Mouse (Mus musculus): Measurements from ENCODE around the gene Gm10972. TPM values are rescaled to one million over a fixed set of nuclear protein-coding genes. Genes with fewer than 3 reads are reported as not detected.
A peak's percentile ranks its signal among the peaks of the same experiment; 100 is the strongest.
"Not testable (repeated sequence)": the region's sequence is repeated elsewhere in the genome, so short reads cannot be mapped to it uniquely, and the experiment has no call there.

Gene Gm10972
- polyA plus RNA-seq, 2 experiments from 2014 or later: not detected

GRCm38 (mm10) chr3:94659142-94659748, 16.3 kb downstream of the Gm10972 start:
- ATAC-seq: peak; percentile 40

- not testable (repeated sequence) for ATAC-seq
Observed at GRCm38 (mm10) chr3:94660841-94661240, 17.9 kb downstream of the Gm10972 start.

- ATAC-seq: not testable (repeated sequence)
Observed at GRCm38 (mm10) chr3:94665060-94665802, 22.3 kb downstream of the Gm10972 start.

- ATAC-seq: not testable (repeated sequence)
Observed at GRCm38 (mm10) chr3:94665896-94666295, 23.0 kb downstream of the Gm10972 start.

GRCm38 (mm10) chr3:94675101-94675500, 32.2 kb downstream of the Gm10972 start:
- ATAC-seq: not testable (repeated sequence)

GRCm38 (mm10) chr3:94679351-94679841, 36.5 kb downstream of the Gm10972 start:
- ATAC-seq: no peak

GRCm38 (mm10) chr3:94680032-94680431, 37.1 kb downstream of the Gm10972 start:
- ATAC-seq: not testable (repeated sequence)

- no peak for ATAC-seq
Observed at GRCm38 (mm10) chr3:94680783-94681182, 37.9 kb downstream of the Gm10972 start.

- ATAC-seq: no peak
Observed at GRCm38 (mm10) chr3:94683646-94684045, 40.7 kb downstream of the Gm10972 start.

GRCm38 (mm10) chr3:94685989-94686772, 43.3 kb downstream of the Gm10972 start:
- not testable (repeated sequence) for ATAC-seq

GRCm38 (mm10) chr3:94688698-94689097, 45.8 kb downstream of the Gm10972 start:
- ATAC-seq: not testable (repeated sequence)

- not testable (repeated sequence) for ATAC-seq
Observed at GRCm38 (mm10) chr3:94689195-94689594, 46.3 kb downstream of the Gm10972 start.

GRCm38 (mm10) chr3:94690162-94690561, 47.2 kb downstream of the Gm10972 start:
- ATAC-seq: not testable (repeated sequence)

GRCm38 (mm10) chr3:94690616-94691247, 47.8 kb downstream of the Gm10972 start:
- ATAC-seq: no peak

- not testable (repeated sequence) for ATAC-seq
Observed at GRCm38 (mm10) chr3:94691694-94692093, 48.8 kb downstream of the Gm10972 start.

Other genes with a start within 250 kb of the Gm10972 start
- 1 to 10 TPM in 1 of 2 experiments, under 1 TPM in 1; 0.29 to 1.4 TPM for gene Lingo4, start 244.6 kb upstream of the Gm10972 start, polyA plus RNA-seq (2017; shearing (Covaris generic))
- 1 to 10 TPM; 4.9 to 6.1 TPM for gene Tdrkh, start 229.8 kb upstream of the Gm10972 start, polyA plus RNA-seq (2017; shearing (Covaris generic))
- 10 to 100 TPM; 52.3 to 63.6 TPM for gene Mrpl9, start 199.8 kb upstream of the Gm10972 start, polyA plus RNA-seq (2017; shearing (Covaris generic))
- gene Oaz3, start 199.2 kb upstream of the Gm10972 start, polyA plus RNA-seq (2017; shearing (Covaris generic)): under 1 TPM in 1 of 2 experiments, not detected in 1; 0.74 TPM
- gene Celf3, start 164.8 kb upstream of the Gm10972 start, polyA plus RNA-seq (2017; shearing (Covaris generic)): under 1 TPM; 0.52 to 0.57 TPM
- gene Riiad1, start 162.8 kb upstream of the Gm10972 start, polyA plus RNA-seq (2017; shearing (Covaris generic)): 1 to 10 TPM in 1 of 2 experiments, not detected in 1; 1.3 TPM
- gene Snx27, start 60.4 kb upstream of the Gm10972 start, polyA plus RNA-seq (2017; shearing (Covaris generic)): 10 to 100 TPM; 13.2 to 16.0 TPM
- 1 to 10 TPM; 2.3 to 2.4 TPM for gene Tuft1, start 15.8 kb downstream of the Gm10972 start, polyA plus RNA-seq (2017; shearing (Covaris generic))
- not detected for gene Selenbp2, start 50.4 kb downstream of the Gm10972 start, polyA plus RNA-seq (2017; shearing (Covaris generic))
- not detected for gene Cgn, start 143.4 kb downstream of the Gm10972 start, polyA plus RNA-seq (2017; shearing (Covaris generic))
- gene Pogz, start 194.5 kb downstream of the Gm10972 start, polyA plus RNA-seq (2017; shearing (Covaris generic)): 10 to 100 TPM; 13.0 to 15.3 TPM
- gene Psmb4, start 243.8 kb downstream of the Gm10972 start, polyA plus RNA-seq (2017; shearing (Covaris generic)): 100 to 1,000 TPM; 148 to 197 TPM